Mouse (Mus musculus) NIH3T3 (cell line): ENCODE results near the gene Cmtr1.
"Not testable (repeated sequence)": the region's sequence is repeated elsewhere in the genome, so short reads cannot be mapped to it uniquely, and the experiment has no call there.

Experiments used
- DNase-seq: peaks from one replicate; pipeline ENCODE4 v3.0.0-alpha.2; 2012; ENCODE audit warnings: low read depth

Gene Cmtr1

GRCm38 (mm10) chr17:29706981-29707545, 46.7 kb downstream of the Cmtr1 start:
- DNase-seq, result no peak

GRCm38 (mm10) chr17:29708783-29709182, 48.4 kb downstream of the Cmtr1 start:
- DNase-seq, result no peak

GRCm38 (mm10) chr17:29710562-29711044, 50.2 kb downstream of the Cmtr1 start:
- no peak for DNase-seq

- no peak for DNase-seq
Measured at GRCm38 (mm10) chr17:29711076-29711744, 50.8 kb downstream of the Cmtr1 start.

- no peak for DNase-seq
Measured at GRCm38 (mm10) chr17:29711745-29712431, 51.5 kb downstream of the Cmtr1 start.

GRCm38 (mm10) chr17:29712565-29712964, 52.2 kb downstream of the Cmtr1 start:
- DNase-seq, result no peak

- DNase-seq, result not testable (repeated sequence)
Measured at GRCm38 (mm10) chr17:29713734-29714133, 53.3 kb downstream of the Cmtr1 start.

- DNase-seq, result peak; percentile 98
Measured at GRCm38 (mm10) chr17:29716732-29717445, 56.5 kb downstream of the Cmtr1 start, which contains the start of gene Ccdc167. TSS of gene Ccdc167 (minus strand) at chr17:29717044.

- DNase-seq, result no peak
Measured at GRCm38 (mm10) chr17:29718660-29719059, 58.3 kb downstream of the Cmtr1 start.

- DNase-seq, result no peak
Measured at GRCm38 (mm10) chr17:29719628-29720575, 59.5 kb downstream of the Cmtr1 start.

GRCm38 (mm10) chr17:29720755-29721365, 60.5 kb downstream of the Cmtr1 start:
- no peak for DNase-seq

GRCm38 (mm10) chr17:29724610-29725009, 64.2 kb downstream of the Cmtr1 start:
- no peak for DNase-seq

GRCm38 (mm10) chr17:29725027-29725620, 64.7 kb downstream of the Cmtr1 start:
- no peak for DNase-seq

GRCm38 (mm10) chr17:29728082-29728481, 67.7 kb downstream of the Cmtr1 start:
- no peak for DNase-seq

GRCm38 (mm10) chr17:29730510-29731265, 70.3 kb downstream of the Cmtr1 start:
- DNase-seq, result no peak

- no peak for DNase-seq
Measured at GRCm38 (mm10) chr17:29731266-29731952, 71.0 kb downstream of the Cmtr1 start.

GRCm38 (mm10) chr17:29731953-29732325, 71.5 kb downstream of the Cmtr1 start:
- DNase-seq, result no peak

GRCm38 (mm10) chr17:29732522-29732921, 72.1 kb downstream of the Cmtr1 start:
- DNase-seq, result no peak

GRCm38 (mm10) chr17:29736448-29737014, 76.1 kb downstream of the Cmtr1 start:
- DNase-seq, result no peak
